ENCODE assay signal across 12 mouse cellular contexts in the genomic region with DNA sequence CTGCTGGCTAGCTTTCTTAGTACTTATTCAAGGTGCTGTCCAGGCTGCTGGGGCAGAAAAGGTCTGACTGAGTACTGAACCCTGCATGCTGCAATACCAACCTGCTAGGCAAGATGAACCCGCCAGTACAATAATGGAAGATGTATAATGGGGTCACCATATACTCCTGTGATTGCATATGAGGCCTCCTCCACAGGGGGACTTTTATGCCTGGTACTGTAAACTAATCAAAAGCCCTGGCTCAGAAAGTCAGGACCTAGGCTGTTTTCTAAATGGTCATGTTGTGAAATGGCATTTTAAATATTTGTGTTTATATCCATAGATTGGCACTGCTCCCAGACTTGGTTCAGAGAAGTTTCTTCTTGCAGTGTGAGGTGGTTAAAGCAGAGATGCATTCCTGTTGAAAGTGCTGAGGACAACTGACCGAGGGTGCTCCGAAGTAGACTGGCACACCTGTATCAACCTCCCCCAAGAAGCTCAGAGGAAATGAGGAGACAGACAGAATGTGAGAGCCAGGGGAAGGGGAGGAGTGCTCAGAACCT.
"Had no signal": no experiment of that assay in that cellular context is flagged by ENCODE, and none has a peak within 500 bp of the region (broad histone marks: within the 10 kb centered on the region; RNA-seq: fewer than 3 reads in every experiment).

No protein-coding gene starts in this region.

- H3K4me3 ChIP-seq: layer of hippocampus, adult 2 months; limb, embryonic 12.5 days; midbrain, embryonic 13.5 days; stomach, embryonic 15.5 days had no signal

- H3K27ac ChIP-seq: layer of hippocampus, adult 2 months; limb, embryonic 12.5 days; midbrain, embryonic 13.5 days; stomach, embryonic 15.5 days had no signal

- ATAC-seq: midbrain, embryonic 13.5 days had no signal

- H3K9me3 ChIP-seq: limb, embryonic 12.5 days; midbrain, embryonic 13.5 days; stomach, embryonic 15.5 days had no signal

- DNase-seq: kidney, adult 8-10 months; kidney, postnatal 10 days; kidney, postnatal 4 days; liver; lung, postnatal 14 days; right cerebral cortex, postnatal 14 days; thymus, adult 2 months; thymus, postnatal 25 days had no signal

- H3K27me3 ChIP-seq: limb, embryonic 12.5 days; stomach, embryonic 15.5 days had no signal

- H3K9ac ChIP-seq: limb, embryonic 12.5 days; midbrain, embryonic 13.5 days; stomach, embryonic 15.5 days had no signal

- H3K36me3 ChIP-seq: limb, embryonic 12.5 days; midbrain, embryonic 13.5 days; stomach, embryonic 15.5 days had no signal

- H3K4me2 ChIP-seq: limb, embryonic 12.5 days; midbrain, embryonic 13.5 days; stomach, embryonic 15.5 days had no signal

- H3K4me1 ChIP-seq: stomach, embryonic 15.5 days had no signal
